Mouse (Mus musculus): ENCODE results near the gene Birc3. TPM values are rescaled to one million over a fixed set of nuclear protein-coding genes. Genes with fewer than 3 reads are reported as not detected.

The Birc3 gene
- total RNA-seq, 2 experiments from 2014 or later: 22.2 to 22.7 TPM

- no peak for DNase-seq
Observed at GRCm38 (mm10) chr9:7822758-7823157, 50.2 kb downstream of the Birc3 start.

- no peak for DNase-seq
Observed at GRCm38 (mm10) chr9:7805101-7805506, 67.9 kb downstream of the Birc3 start.

Other genes starting within 250 kb of the Birc3 start
- not detected for gene Mmp20, start 245.0 kb downstream of the Birc3 start, total RNA-seq (2021)
- not detected for gene Mmp7, start 181.1 kb downstream of the Birc3 start, total RNA-seq (2021)
- 100 to 1,000 TPM in 1 of 2 experiments, 10 to 100 TPM in 1; 84.2 to 106 TPM for gene Tmem123, start 109.1 kb downstream of the Birc3 start, total RNA-seq (2021)
- 10 to 100 TPM; 39.4 to 46.3 TPM for gene Birc2, start 36.1 kb downstream of the Birc3 start, total RNA-seq (2021)
- 10 to 100 TPM; 64.3 to 69.4 TPM for gene Yap1, start 131.4 kb upstream of the Birc3 start, total RNA-seq (2021)
- gene Cfap300, start 169.6 kb upstream of the Birc3 start, total RNA-seq (2021): 1 to 10 TPM; 4.8 to 7.1 TPM

Measured in adrenal gland, postnatal 10 days (tissue).